Mouse (Mus musculus): ENCODE measurements around the gene Shroom3.
A peak's percentile ranks its signal among the peaks of the same experiment; 100 is the strongest.

Gene Shroom3

DNA sequence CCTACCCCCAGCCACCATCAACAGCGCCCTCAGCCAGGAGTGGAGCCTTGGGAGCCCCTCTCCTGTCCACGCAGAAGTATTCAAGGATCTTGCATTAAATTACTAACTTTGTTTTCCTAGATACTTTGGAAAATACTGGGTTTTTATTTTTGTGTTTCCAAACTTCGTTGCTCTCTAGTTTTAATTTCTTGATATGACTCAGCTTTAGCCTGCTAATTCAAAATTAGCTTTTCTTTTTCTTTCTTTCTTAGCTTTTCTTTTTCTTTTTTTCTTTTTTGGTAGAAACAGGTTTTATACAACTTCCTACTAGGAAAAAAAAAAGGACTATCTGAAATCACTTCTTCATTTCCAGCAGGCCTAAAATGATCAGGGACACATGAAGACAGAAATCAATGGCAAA lies 284.7 kb downstream of the Shroom3 start:
- no peak for DNase-seq (ENCODE audit: low spot score in 2 of 2)

DNA sequence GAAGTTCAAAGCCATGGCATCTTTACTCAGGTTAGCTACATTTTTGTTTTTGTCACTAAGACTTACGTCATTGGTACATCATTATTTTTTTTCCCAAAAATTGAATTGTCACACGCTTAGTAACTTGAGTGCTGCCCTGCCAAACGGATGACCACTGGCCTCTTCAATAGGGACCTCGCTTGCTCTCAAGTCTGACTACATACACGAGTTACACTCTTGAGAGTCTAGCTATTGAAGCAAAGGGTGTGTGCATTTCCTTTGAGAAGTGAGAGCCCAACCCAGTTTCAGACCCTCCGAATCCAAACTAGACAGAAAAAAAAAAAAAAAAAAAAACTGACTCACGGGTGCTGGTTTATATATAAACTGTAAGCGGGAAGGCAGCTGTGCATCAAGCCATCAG lies 286.2 kb downstream of the Shroom3 start:
- no peak for DNase-seq (ENCODE audit: low spot score in 2 of 2)

DNA sequence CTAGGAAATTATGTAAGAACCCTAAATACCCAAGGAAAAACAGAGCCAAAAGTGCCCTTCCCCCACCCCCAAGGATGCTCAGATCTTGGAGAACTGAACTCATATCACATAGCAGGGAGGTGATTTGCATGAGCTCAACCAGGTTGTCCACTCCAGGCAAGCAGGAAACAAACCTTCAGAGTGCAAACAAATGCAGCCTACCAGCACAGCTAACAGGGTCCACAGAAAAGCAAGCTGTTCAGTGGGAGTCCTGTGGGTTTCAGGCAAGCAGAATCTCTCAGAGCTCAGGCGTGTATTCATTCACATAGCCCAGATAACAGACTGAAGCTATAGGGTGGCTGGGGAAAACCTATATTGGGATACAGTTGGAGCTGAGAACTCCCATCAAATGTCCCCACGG lies 286.7 kb downstream of the Shroom3 start:
- no peak for DNase-seq (ENCODE audit: low spot score in 2 of 2)

DNA sequence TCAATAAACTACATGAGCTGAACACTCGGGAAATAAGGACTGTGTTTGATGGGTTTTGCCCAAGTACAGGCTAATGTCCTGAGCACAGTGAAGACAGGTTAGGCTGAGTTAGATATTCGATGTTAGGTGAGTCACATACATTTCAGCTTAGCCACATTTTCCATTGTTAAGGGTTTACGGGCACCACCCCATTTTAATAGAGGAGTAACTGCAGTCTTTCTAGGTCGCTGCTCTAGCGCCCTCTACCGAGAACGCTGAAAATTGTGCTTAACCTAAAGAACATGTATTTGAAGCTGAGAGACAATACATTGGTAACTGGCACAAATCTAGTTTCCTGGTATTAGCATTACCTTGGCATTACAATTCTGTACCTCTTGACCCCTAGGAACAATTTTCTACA lies 287.2 kb downstream of the Shroom3 start:
- DNase-seq (ENCODE audit: low spot score in 2 of 2) = no peak

DNA sequence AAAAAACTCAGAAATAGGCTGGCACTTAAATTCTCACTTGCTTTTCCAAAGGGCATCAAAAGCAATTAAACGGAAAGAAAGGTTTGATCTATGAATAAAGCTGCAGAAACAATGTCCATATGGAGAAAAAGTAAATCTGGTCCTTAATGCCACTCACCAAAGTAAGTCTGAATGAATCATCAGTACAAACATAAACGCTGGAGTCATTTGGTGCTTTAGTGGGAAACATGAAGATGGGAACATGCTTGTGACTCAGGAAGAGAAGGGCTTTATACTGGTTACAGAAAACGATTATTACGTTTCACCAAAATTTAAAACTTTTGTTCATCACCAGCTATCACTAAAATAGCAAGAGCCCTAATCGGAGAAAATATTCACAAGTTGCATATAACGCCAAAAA lies 297.2 kb downstream of the Shroom3 start:
- DNase-seq (ENCODE audit: low spot score in 2 of 2) = no peak

DNA sequence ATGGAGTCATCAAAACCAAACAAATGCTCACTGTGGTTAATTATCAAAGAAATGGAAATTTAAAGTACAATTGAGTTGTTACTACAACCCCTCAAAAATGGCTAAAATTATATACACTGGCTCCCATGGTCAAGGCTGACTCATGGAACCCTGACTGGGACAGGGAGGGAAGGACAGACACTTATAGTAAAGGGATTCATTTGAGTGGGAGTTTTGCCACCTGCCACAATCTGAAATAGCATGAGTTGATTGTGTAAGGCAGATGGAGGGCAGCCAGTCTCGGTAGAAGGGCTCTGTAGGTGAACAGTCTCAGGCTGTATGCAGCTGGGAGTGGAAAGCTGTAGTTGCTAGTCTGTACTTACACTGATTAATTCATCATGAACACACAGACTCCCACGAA lies 297.6 kb downstream of the Shroom3 start:
- DNase-seq (ENCODE audit: low spot score in 2 of 2) = no peak

DNA sequence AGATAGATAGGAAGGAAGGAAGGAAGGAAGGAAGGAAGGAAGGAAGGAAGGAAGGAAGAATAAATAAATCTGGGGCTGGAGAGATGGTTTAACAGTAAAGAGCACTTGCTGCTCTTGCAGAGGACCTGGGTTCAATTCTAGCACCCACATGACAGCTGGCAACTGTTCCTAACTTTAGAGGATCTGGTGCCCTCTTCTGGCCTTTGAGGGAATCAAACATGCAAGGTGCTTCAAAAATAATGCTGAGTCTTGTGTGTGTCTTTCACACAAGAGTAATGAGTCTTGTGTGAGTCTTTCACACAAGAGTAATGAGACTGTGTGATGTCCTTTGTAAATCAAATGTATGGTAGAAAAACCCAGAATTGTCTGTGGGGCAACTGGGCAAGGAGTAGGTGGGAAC lies 299.4 kb downstream of the Shroom3 start:
- no peak for DNase-seq (ENCODE audit: low spot score in 2 of 2)

DNA sequence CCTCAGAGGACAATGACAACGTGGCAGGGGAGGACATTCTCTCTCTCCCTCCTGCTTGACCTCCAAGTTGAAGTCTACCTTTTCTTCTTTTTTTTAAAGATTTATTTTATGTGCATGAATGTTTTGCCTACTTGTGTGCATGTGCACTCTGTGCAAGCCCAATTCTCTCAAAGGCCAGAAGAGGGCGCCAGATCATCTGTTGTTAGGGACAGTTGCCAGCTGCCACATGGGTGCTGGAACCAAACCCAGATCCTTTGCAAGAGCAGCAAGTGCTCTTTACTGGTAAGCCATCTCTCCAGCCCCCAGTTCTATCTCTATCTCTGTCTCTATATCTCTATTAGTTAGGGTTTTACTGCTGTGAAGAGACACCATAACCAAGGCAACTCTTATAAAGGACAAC lies 300.7 kb downstream of the Shroom3 start:
- no peak for DNase-seq (ENCODE audit: low spot score in 2 of 2)

DNA sequence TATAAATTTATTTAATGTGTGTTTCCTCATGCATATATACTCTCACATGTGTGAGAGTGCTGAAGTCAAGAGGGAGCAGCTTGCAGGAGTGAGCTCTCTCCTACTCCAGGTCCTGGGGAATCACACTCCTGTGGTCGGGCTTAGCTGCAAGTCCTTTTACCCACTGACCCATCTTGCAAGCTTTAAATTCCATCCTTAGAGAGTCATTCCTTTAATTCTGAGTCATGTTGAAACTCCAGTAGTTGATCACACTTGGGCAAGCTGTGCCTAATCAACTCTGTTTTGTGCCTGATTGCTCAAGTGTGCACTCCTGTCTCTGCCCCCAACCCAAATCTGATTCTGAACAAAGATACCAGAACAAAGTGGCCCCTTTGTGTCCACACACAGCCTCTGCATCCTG lies 301.5 kb downstream of the Shroom3 start:
- no peak for DNase-seq (ENCODE audit: low spot score in 2 of 2)

DNA sequence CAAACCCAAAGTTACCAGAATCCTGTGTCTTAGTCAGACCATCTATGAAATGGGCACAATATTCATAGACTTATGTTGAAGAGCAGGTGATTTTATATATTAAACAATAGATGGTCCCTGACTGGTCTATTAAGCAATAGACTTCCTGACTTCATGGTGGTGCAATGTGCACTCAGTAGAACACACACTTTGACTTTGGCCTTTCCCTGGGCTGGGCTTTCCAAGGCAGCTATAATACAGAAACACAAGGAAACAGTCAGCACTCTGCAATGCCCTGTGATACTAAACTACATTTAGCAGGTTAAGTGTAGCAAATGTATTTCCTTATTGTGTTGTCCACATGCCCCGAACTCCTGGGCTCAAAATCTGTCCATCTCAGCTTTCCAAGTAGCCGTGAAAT lies 302.2 kb downstream of the Shroom3 start:
- no peak for DNase-seq (ENCODE audit: low spot score in 2 of 2)

DNA sequence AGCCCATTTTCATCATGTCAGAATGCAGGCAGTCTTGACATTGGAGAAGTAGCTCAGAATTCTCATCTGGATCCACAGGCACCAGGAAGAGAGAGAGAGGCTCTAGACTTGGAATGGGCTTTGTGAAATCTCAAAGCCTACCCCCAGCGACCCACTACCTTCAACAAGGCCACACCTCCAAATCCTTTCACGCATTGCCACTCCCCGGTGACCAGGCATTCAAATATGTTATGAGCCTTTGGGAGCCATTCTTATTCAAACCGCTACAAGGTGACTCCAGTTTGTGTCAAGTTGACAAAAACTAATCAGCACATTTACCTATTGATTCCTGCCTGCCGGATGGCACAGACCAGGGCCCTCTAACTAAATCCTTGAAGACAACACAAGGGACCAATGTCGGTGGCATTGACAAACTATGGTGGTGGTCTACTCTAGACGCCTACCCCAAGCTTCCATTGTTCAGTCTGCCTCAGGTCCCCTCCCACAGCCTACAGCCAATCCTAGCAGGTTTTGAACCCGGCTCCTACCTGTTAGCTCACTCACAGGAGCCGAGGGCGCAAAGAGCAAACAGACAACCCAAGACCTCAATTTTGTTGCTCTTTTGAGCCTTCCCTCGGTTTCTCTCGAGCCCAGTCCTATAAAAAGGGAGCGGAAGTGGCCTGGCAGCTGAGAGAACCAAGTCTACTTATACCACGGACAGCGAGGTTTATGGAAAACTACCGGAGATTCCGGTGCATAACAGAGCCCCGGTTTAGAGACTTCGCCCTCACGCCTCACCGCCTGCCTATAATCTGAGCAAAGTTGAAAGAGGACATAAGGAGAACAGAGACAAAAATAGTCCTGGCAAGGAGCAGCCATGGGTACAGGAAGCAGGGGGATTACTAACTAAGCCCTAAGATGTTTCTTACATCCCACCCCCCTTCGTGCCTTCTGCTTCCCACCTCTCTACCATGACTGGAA lies 303.7 kb downstream of the Shroom3 start:
- DNase-seq (ENCODE audit: low spot score in 2 of 2) = no peak

DNA sequence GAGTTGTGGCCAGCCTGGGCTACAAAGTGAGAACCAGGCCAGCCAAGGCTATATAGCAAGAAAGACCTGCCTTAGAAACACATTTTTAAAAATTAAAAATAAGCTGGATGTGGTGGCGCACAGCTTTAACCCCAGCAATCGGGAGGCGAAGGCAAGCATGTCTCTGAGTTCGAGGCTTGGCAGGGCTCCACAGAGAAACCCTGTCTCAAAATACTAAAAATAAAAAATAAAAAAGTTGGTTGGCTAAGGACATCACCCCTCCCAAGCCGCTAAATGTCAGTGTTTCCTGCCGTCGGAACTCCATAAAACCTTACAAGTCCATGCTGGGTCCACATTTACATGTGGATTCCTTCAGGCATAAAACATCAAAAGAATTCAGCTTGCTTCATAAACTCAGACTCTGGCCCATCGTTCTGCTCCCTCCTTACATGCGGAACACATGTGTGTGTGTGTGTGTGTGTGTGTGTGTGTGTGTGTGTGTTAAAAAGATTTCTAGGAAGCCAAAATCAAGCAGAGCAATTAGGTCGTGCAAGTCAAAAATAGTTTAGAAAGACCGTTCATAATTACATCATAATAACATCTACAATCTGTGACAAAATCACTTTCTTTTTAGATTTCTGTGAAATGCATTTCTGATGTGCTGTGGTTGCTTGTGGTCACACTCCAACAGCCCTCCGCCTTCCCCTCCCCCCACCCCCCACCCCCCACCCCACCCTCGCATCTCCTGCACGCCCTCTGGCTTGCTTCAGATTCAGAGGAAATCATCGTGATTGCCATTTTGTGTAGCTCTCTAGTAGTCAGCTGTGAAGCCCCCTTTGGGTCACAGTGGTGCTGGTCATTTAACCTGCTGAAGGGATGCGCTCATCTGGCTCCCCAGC lies 304.9 kb downstream of the Shroom3 start:
- no peak for DNase-seq (ENCODE audit: low spot score in 2 of 2)

DNA sequence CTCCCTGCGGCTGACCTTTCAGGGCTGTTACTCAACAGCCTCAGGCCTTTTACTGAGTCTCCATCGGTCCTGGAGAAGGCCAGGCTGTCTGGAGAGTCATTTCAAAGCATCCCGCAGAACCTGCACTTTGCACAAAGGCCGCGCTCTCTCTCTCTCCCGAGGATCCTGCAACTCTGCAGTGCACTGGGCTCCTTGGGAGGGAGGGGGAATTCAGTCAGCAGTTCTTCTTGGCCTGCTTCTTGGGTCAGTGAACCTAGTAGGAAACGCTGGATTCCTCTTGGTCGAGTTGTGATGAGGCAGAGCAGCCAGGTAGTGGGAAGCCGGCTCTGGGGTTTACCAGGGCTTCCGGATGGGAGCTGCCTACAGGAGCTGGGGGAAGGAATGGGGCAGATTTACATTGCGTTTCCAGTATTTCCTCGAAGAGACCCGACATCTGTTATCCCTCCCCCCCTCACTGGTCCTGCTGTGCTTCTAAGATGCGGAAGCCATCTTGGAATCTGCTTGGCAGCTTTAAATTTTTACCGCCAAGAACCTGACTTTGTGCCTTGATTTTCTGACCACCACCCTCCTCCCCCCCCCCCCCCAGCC lies 305.6 kb downstream of the Shroom3 start:
- DNase-seq (ENCODE audit: low spot score in 2 of 2) = no peak

DNA sequence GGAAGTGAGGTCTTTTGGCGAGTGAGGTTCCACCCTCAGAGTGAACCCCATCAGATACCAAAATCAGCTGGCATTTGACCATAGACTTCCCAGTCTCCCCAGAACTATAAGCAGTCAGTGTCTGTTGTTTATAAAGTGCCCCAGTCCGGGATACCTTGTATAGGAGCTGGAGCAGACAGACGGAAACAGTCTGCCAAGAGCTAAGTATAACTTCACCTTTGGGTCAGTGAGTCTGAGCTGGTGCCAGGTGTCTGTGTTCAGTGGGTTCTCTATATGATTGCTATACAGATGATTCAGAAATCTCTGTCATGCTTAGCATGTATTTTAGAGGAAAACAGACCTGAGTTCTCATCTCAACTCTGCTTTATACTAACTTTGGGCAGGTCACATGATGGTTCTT lies 308.9 kb downstream of the Shroom3 start:
- no peak for DNase-seq (ENCODE audit: low spot score in 2 of 2)

DNA sequence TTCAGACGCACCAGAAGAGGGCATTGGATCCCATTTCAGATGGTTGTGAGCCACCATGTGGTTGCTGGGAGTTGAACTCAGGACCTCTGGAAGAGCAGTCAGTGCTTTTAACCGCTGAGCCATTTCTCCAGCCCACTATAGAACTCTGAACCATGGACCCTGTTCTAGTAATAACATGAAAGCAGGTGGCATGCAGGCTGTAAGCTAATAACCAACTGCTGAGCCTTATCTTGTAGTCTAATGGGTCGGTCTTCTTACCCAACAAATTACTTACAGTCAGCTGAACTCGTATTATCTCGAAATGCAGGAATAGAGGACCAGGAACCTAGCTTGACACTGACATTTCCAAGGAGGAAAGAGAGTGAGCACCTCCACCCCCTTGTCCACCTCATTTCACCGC lies 311.1 kb downstream of the Shroom3 start:
- no peak for DNase-seq (ENCODE audit: low spot score in 2 of 2)

DNA sequence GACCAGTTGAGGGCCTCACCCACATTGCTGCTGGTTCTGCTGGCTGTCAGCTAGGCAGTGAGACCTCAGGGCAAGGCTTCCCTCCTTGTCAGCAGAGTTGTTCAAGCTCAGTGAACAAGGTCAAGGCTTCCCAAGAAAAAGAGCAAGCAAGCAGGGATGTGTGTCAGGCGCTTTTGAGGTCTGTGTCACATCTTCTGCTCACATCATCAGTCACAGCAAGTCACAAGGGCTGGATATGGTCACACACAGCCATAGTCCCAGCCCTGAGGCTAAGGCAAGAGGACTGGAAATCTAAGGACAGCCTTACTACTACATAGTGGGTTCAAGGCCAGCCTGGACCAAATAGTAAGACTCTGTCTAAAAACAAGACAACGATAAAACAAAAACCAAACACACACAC lies 311.6 kb downstream of the Shroom3 start:
- DNase-seq (ENCODE audit: low spot score in 2 of 2) = no peak

DNA sequence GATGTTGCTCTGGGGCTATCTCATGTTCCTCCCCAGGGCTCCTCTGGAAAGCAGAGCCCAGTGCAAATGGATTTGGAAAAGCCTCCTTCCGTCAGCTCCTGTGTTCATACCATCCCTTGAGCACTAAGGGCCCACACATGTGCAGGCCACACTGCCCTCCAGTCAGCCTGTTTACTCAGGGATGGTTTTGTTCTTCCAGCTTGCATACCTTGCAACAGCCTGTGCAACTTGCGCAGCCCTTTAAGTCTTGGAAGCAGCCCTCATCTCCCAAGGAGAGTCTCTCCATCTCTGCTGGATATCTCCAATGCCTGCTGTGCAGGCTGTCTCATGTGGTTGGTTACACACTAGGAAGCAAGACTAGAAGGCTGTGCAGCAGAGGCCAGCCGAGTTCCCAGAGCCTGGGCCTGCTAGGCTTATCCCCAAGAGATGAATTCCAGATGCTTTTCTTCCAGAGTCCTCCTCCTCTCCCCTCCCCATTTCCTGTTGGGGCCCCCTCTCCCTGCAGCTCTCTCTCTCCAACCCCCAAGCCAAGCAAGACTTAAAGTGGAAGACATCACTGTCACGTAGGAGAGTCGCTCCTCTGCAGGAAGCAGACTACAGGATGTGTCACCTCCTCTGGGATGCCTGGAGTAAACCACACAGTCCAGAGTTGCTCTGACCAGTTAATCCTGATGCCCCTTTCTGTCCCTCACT lies 314.3 kb downstream of the Shroom3 start:
- peak; percentile 77 to 86 for DNase-seq (ENCODE audit: low spot score in 2 of 2)

DNA sequence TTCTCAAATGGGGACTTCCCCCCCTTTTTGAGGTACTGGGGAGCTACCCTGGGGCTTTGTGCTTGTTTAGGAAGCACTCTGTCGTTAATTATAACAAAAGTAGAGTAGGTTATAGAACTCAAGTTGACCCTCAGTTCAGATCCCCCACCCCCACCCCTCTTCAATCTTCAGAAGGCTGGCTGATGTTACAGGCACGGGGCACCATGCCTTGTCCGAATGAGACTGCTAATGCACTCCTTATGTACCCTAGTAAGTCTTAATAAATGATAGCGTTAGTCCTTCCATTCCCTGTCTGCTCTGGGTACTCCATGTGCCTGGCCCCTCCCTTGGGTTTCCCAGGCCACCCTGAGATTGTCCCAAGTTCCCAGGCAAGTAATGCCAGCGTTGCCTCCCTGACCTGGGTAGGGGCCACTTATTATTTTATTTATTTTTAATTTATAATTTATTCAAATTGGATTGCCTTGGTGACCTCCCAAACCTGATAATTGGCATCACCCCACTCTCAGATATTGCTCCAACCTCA lies 315.3 kb downstream of the Shroom3 start:
- DNase-seq (ENCODE audit: low spot score in 2 of 2) = no peak

DNA sequence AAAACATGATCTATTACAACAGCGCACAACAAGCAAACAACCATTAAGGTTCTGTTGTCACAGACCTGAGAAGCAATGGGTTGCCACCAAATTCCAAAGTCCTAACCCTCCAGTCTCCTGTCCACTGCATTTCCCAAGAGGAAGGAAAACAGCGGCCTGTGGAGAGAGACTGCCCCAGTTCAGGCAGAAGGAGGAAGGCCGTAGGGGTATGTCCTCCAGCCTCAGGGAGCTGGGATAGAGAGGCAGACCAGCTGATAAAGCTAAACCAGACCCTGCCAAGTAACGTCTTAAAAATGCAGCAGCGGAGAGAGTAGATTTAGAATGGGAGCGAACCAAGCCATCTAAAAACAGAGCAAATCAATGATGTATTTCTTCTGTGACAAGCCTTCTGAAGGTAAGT lies 316.8 kb downstream of the Shroom3 start:
- no peak for DNase-seq (ENCODE audit: low spot score in 2 of 2)

DNA sequence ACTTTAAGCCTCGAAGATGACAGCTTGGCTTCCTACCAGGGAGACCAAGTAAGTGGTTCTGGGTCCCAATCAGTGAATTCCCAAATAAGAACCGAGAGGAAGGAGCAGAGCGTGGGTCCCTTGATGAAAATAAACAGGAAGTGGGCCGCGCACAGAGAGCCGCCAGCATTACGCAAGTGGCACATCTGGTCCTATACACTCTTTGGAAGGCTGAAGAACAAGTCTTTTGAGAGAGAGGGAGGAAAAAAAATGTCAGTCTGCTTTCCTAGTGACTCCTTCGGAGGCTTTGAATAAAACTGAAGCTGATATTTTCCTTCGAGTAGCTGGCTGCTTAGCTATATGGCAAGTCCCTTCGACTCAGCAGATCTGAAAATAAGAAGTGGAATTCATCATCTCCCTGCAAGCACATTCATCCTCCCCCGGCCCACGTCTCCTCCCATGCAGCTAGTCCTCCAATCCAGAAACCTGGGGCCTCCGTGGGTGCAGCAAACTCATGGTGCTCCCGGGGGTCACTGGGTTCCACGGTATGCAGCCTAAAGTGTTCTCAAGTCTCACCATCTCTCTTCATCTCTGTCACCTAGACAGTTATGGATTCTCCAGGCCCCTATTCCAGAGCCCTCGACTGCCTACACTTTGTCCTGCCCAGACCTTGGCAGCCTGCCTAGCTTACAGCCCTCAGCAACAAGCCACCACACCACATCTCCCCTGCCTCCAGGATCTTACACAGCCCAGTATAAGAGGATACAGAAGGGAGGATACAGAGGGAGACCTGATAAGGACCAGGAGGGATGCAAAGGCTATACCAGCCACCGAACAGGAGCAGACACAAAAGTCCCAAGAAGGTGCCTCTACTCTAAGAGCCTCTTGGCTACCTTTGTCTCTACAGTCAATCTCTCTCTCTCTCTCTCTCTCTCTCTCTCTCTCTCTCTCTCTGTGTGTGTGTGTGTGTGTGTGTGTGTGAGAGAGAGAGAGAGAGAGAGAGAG lies 317.8 kb downstream of the Shroom3 start:
- peak; percentile 72 to 75 for DNase-seq (ENCODE audit: low spot score in 2 of 2)

All from heart, adult 9 months (tissue).